Mouse (Mus musculus) limb, embryonic 11.5 days (tissue): ENCODE data around the gene Zfp988. TPM values are rescaled to one million over a fixed set of nuclear protein-coding genes. Genes with fewer than 3 reads are reported as not detected.
"Not testable (repeated sequence)": the region's sequence is repeated elsewhere in the genome, so short reads cannot be mapped to it uniquely, and the experiment has no call there.

Source experiments
- ATAC-seq: fragments of 200-750 bp; cut with Nextera tagmentation; 2 replicates; pipeline ENCODE4 v1.8.0; 2017; ENCODE audit warnings: low read depth; ENCODE audit not compliant: insufficient number of reproducible peaks, low FRiP score, low TSS enrichment
- DNase-seq: peaks from one replicate; pipeline ENCODE4 v3.0.0-alpha.2; 2015; ENCODE audit warnings: low spot score
- H3K27ac ChIP-seq: fragments of 300-500 bp; sonication (generic); replicated peaks from 2 replicates; pipeline ENCODE4 v1.5.1; 2014; ENCODE audit warnings: low read depth, mild to moderate bottlenecking, low read length
- H3K27me3 ChIP-seq: fragments of 300-500 bp; sonication (generic); 2 replicates; pipeline ENCODE4 v1.6.1; 2014; ENCODE audit warnings: mild to moderate bottlenecking, low read length, mixed read lengths; ENCODE audit not compliant: control insufficient read depth, insufficient read depth
- H3K36me3 ChIP-seq: fragments of 300-500 bp; sonication (generic); 2 replicates; pipeline ENCODE4 v1.6.1; 2014; ENCODE audit warnings: mild to moderate bottlenecking, low read length, moderate library complexity, mixed read lengths; ENCODE audit not compliant: control insufficient read depth, insufficient read depth
- H3K4me1 ChIP-seq: fragments of 300-500 bp; sonication (generic); 2 replicates; pipeline ENCODE4 v1.6.1; 2014; ENCODE audit warnings: low read length, mixed read lengths; ENCODE audit not compliant: control insufficient read depth, insufficient read depth
- H3K4me2 ChIP-seq: fragments of 300-500 bp; sonication (generic); 2 replicates; pipeline ENCODE4 v1.6.1; 2014; ENCODE audit warnings: low read depth, mild to moderate bottlenecking, moderate library complexity; ENCODE audit not compliant: severe bottlenecking
- H3K4me3 ChIP-seq: fragments of 300-500 bp; sonication (generic); 2 replicates; pipeline ENCODE4 v1.5.1; 2014; ENCODE audit warnings: low read depth, low read length
- H3K9ac ChIP-seq: fragments of 300-500 bp; sonication (generic); 2 replicates; pipeline ENCODE4 v1.6.1; 2014; ENCODE audit warnings: mild to moderate bottlenecking, low read length
- H3K9me3 ChIP-seq: fragments of 300-500 bp; sonication (generic); 2 replicates; pipeline ENCODE4 v1.6.1; 2016; ENCODE audit warnings: low read length; ENCODE audit not compliant: control insufficient read depth
- WGBS: fragments of 180-500 bp; shearing (Covaris S2); extraction: QIAGEN DNeasy Blood & Tissue Kit; methylation state at CpG from one replicate; pipeline ENCODE4 v1.1.7; 2014; 5-methylcytosine and 5-hydroxymethylcytosine counted together
- polyA plus RNA-seq: library from polyadenylated mRNA; unstranded; fragments of >200 nt; fragmentation: Nextera tagmentation; extraction: Ambion mirVana; gene quantifications from 2 replicates; pipeline ENCODE4 v1.2.1, GENCODE M21; 2014

Gene Zfp988
- polyA plus RNA-seq, 1 experiment from 2014 or later, result 0.15 TPM

GRCm38 (mm10) chr4:147339601-147340219 is 34.2 kb downstream of the Zfp988 start:
- H3K27me3 ChIP-seq, H3K4me2 ChIP-seq, H3K4me1 ChIP-seq, H3K9ac ChIP-seq, H3K4me3 ChIP-seq, DNase-seq, H3K27ac ChIP-seq, H3K36me3 ChIP-seq, ATAC-seq: not testable (repeated sequence)
- WGBS, result 72% methylated on average over 7 of the region's 7 CpGs
- peaks cover 36% of the 10 kb centered on the region for H3K9me3 ChIP-seq

- not testable (repeated sequence) for H3K36me3 ChIP-seq, H3K9ac ChIP-seq, H3K4me2 ChIP-seq, ATAC-seq, DNase-seq, H3K27ac ChIP-seq, H3K4me3 ChIP-seq, H3K27me3 ChIP-seq, H3K4me1 ChIP-seq
- peaks cover 36% of the 10 kb centered on the region for H3K9me3 ChIP-seq
- WGBS, result 74% methylated on average over 3 of the region's 3 CpGs
Observed at GRCm38 (mm10) chr4:147340236-147340635, 34.8 kb downstream of the Zfp988 start.

- DNase-seq, result not testable (repeated sequence)
Observed at GRCm38 (mm10) chr4:147340876-147341275, 35.4 kb downstream of the Zfp988 start.

GRCm38 (mm10) chr4:147343042-147343908 is 37.8 kb downstream of the Zfp988 start:
- not testable (repeated sequence) for DNase-seq, H3K9ac ChIP-seq, H3K36me3 ChIP-seq, H3K4me2 ChIP-seq, H3K4me1 ChIP-seq, H3K27ac ChIP-seq, H3K27me3 ChIP-seq, H3K4me3 ChIP-seq
- peak; percentile 93 for ATAC-seq
- WGBS, result 80% methylated on average over 6 of the region's 6 CpGs
- H3K9me3 ChIP-seq, result peaks cover 29% of the 10 kb centered on the region

More at GRCm38 (mm10) chr4:147340876-147341275, 35.4 kb downstream of the Zfp988 start:
- not testable (repeated sequence) for H3K4me2 ChIP-seq, H3K27ac ChIP-seq, ATAC-seq, H3K4me1 ChIP-seq, H3K27me3 ChIP-seq, H3K9ac ChIP-seq, H3K36me3 ChIP-seq, H3K4me3 ChIP-seq
- H3K9me3 ChIP-seq, result peaks cover 32% of the 10 kb centered on the region
- 88% methylated on average over 3 of the region's 3 CpGs for WGBS

GRCm38 (mm10) chr4:147345061-147345554 is 39.6 kb downstream of the Zfp988 start:
- H3K27me3 ChIP-seq, H3K4me2 ChIP-seq, H3K27ac ChIP-seq, DNase-seq, H3K36me3 ChIP-seq, ATAC-seq, H3K9ac ChIP-seq, H3K4me3 ChIP-seq, H3K4me1 ChIP-seq: not testable (repeated sequence)
- WGBS, result 87% methylated on average over 2 of the region's 2 CpGs
- H3K9me3 ChIP-seq, result peaks cover 30% of the 10 kb centered on the region

- ATAC-seq, H3K4me2 ChIP-seq: not testable (repeated sequence)
- WGBS, result 71% methylated on average over 4 of the region's 4 CpGs
Observed at GRCm38 (mm10) chr4:147346361-147347035, 41.0 kb downstream of the Zfp988 start.

GRCm38 (mm10) chr4:147347300-147347699 is 41.8 kb downstream of the Zfp988 start:
- not testable (repeated sequence) for H3K27me3 ChIP-seq, ATAC-seq, H3K4me1 ChIP-seq, H3K4me3 ChIP-seq, H3K4me2 ChIP-seq, H3K9ac ChIP-seq, H3K27ac ChIP-seq, H3K36me3 ChIP-seq, DNase-seq
- 64% methylated on average over 4 of the region's 4 CpGs for WGBS
- H3K9me3 ChIP-seq, result peaks cover 40% of the 10 kb centered on the region

More at GRCm38 (mm10) chr4:147346361-147347035, 41.0 kb downstream of the Zfp988 start:
- H3K9me3 ChIP-seq, result peaks cover 40% of the 10 kb centered on the region
- not testable (repeated sequence) for DNase-seq, H3K27ac ChIP-seq, H3K36me3 ChIP-seq, H3K27me3 ChIP-seq, H3K4me1 ChIP-seq, H3K4me3 ChIP-seq, H3K9ac ChIP-seq

GRCm38 (mm10) chr4:147347880-147348279 is 42.4 kb downstream of the Zfp988 start:
- not testable (repeated sequence) for H3K36me3 ChIP-seq, ATAC-seq, H3K4me3 ChIP-seq, H3K27ac ChIP-seq, H3K9ac ChIP-seq, H3K4me2 ChIP-seq, DNase-seq, H3K4me1 ChIP-seq, H3K27me3 ChIP-seq
- 68% methylated on average over 1 of the region's 3 CpGs for WGBS
- peaks cover 40% of the 10 kb centered on the region for H3K9me3 ChIP-seq
